Mouse (Mus musculus) testis, adult 2 months (tissue): ENCODE measurements around the gene Sergef. TPM values are rescaled to one million over a fixed set of nuclear protein-coding genes. Genes with fewer than 3 reads are reported as not detected.

ENCODE experiments used
- H3K27ac ChIP-seq: fragments of 200-500 bp; 2 replicates; pipeline ENCODE4 v1.5.1; 2012; ENCODE audit warnings: low read depth, low read length; ENCODE audit not compliant: control insufficient read depth, insufficient read depth
- H3K27me3 ChIP-seq: fragments of 200-500 bp; 2 replicates; pipeline ENCODE4 v1.6.1; 2012; ENCODE audit warnings: mild to moderate bottlenecking, low read length, moderate library complexity; ENCODE audit not compliant: control insufficient read depth, insufficient read depth
- H3K36me3 ChIP-seq: fragments of 200-500 bp; 2 replicates; pipeline ENCODE4 v1.6.1; 2012; ENCODE audit warnings: mild to moderate bottlenecking, low read length; ENCODE audit not compliant: control insufficient read depth, insufficient read depth
- H3K4me1 ChIP-seq: fragments of 200-500 bp; 2 replicates; pipeline ENCODE4 v1.6.1; 2012; ENCODE audit warnings: low read length; ENCODE audit not compliant: control insufficient read depth, insufficient read depth
- H3K4me3 ChIP-seq: fragments of 200-500 bp; 2 replicates; pipeline ENCODE4 v1.5.1; 2012; ENCODE audit warnings: low read depth, mild to moderate bottlenecking, low read length, moderate library complexity, mixed read lengths; ENCODE audit not compliant: control insufficient read depth
- CTCF ChIP-seq: fragments of 200-500 bp; IDR thresholded peaks from 2 replicates; pipeline ENCODE4 v1.5.1; 2012; ENCODE audit warnings: low read depth, mild to moderate bottlenecking, inconsistent platforms, low read length, moderate library complexity; ENCODE audit not compliant: control insufficient read depth, insufficient read depth, insufficient replicate concordance
- POLR2A ChIP-seq: fragments of 200-500 bp; IDR thresholded peaks from 2 replicates; pipeline ENCODE4 v1.6.1; 2012; ENCODE audit warnings: low read depth, mild to moderate bottlenecking, inconsistent platforms, low read length, moderate library complexity; ENCODE audit not compliant: control insufficient read depth
- polyA plus RNA-seq: library from polyadenylated mRNA; depleted of rRNA; stranded (reverse); fragments of >200 nt; gene quantifications from 2 replicates; pipeline ENCODE4 v1.2.3, GENCODE M21; 2012

Gene Sergef
- polyA plus RNA-seq, 1 experiment: 7.7 TPM

GRCm38 (mm10) chr7:46447473-46448165, 192.0 kb downstream of the Sergef start:
- no peak for TF ChIP-seq CTCF
- TF ChIP-seq POLR2A: no peak
- H3K4me1 ChIP-seq: no peaks in the 10 kb centered on the region
- no peaks in the 10 kb centered on the region for H3K27me3 ChIP-seq
- H3K27ac ChIP-seq: no peak overlapping the region
- H3K36me3 ChIP-seq: no peaks in the 10 kb centered on the region
- no peak overlapping the region for H3K4me3 ChIP-seq

DNA sequence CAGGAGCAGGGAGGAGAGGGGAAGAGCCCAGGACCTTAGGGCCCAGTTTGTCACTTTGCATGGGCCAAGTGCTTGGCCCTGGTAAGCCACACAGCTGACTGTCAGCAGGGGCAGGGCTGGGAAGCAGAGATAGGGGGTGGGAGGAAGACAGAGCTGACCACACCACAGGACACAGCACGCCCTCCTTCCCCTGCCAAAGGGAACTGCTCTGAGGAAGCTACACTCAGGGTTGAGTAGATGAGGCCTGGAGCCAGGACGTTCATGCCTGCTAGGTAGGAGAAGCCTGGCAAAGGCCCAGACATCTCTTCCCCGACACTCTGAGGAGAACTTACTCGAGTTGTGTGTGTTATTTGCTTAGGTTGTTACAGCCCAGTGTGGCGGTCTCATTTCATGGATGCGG, 193.7 kb downstream of the Sergef start:
- Histone ChIP-seq H3K4me3 (no peak overlapping the region), H3K4me1 (no peaks in the 10 kb centered on the region), H3K27ac (no peak overlapping the region), H3K27me3 (no peaks in the 10 kb centered on the region), H3K36me3 (no peaks in the 10 kb centered on the region)
- TF ChIP-seq CTCF (no peak), POLR2A (no peak)

DNA sequence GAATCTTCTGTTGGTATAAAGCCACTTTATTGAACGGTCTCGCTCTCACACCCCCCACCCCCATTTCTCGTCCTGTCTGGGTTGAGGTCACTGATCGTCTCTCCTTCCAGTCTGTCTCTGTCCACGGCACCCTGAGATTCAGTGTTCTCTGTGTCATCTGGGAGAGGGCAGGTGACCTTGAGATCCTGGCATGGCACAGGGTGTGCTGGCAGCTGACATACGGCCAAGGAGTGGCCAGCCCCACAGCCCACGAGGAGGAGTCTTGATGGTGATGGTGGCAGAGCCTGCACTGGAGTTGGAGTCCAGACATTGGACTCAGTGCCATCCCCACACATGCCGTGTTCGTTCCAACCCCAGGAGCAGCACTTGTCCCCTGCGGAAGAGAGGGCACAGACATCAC, 196.4 kb downstream of the Sergef start:
- TF ChIP-seq POLR2A: no peak
- no peak for TF ChIP-seq CTCF
- H3K36me3 ChIP-seq: no peaks in the 10 kb centered on the region
- no peak overlapping the region for H3K27ac ChIP-seq

GRCm38 (mm10) chr7:46438537-46439141, 201.0 kb downstream of the Sergef start:
- Histone ChIP-seq H3K36me3 (no peaks in the 10 kb centered on the region), H3K4me1 (no peaks in the 10 kb centered on the region), H3K27ac (no peak overlapping the region), H3K27me3 (no peaks in the 10 kb centered on the region), H3K4me3 (no peak overlapping the region)
- TF ChIP-seq POLR2A: no peak
- no peak for TF ChIP-seq CTCF

More for the DNA sequence above, 196.4 kb downstream of the Sergef start:
- no peaks in the 10 kb centered on the region for H3K27me3 ChIP-seq
- H3K4me3 ChIP-seq: no peak overlapping the region
- no peaks in the 10 kb centered on the region for H3K4me1 ChIP-seq

GRCm38 (mm10) chr7:46435833-46436232, 203.8 kb downstream of the Sergef start:
- Histone ChIP-seq H3K27ac (no peak overlapping the region), H3K27me3 (no peaks in the 10 kb centered on the region), H3K4me3 (no peak overlapping the region), H3K4me1 (no peaks in the 10 kb centered on the region), H3K36me3 (no peaks in the 10 kb centered on the region)
- TF ChIP-seq POLR2A: no peak
- TF ChIP-seq CTCF: no peak

DNA sequence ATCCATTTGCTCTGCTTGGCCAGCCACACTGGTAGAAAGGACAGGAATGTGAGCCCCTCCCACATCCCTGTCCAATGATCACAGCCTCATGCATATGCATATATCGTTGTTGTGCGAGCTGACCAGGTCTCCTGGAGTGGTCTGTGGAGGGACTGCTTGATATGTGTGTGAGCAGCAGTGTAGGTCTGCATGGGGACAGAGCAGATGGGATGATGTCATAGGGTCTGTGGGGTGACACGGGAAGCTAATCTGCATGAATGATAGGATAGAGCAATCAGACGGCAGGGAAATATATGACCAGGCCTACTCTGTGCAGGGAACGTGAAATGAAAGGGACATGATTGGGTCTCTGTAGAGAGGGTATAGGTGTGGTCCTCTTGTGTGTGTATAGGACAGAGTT, 205.7 kb downstream of the Sergef start:
- H3K36me3 ChIP-seq: no peaks in the 10 kb centered on the region
- H3K27me3 ChIP-seq: no peaks in the 10 kb centered on the region
- no peaks in the 10 kb centered on the region for H3K4me1 ChIP-seq
- no peak for TF ChIP-seq CTCF
- no peak for TF ChIP-seq POLR2A
- H3K4me3 ChIP-seq: no peak overlapping the region
- H3K27ac ChIP-seq: no peak overlapping the region

- TF ChIP-seq POLR2A (no peak), CTCF (no peak)
- Histone ChIP-seq H3K27ac (no peak overlapping the region), H3K4me3 (no peak overlapping the region), H3K4me1 (no peaks in the 10 kb centered on the region; the same call in 1 of the 2 replicates), H3K36me3 (no peaks in the 10 kb centered on the region), H3K27me3 (no peaks in the 10 kb centered on the region)
Observed at GRCm38 (mm10) chr7:46425012-46425411, 214.6 kb downstream of the Sergef start.
